Mouse (Mus musculus) left cerebral cortex, adult 9 months (tissue): ENCODE results near the gene Gm9918.

Source experiments
- DNase-seq, 2 experiments: peaks; one replicate each; pipeline ENCODE4 v3.0.0; 2022; ENCODE audit warnings: low spot score in 2 of 2

Gene Gm9918

GRCm38 (mm10) chr15:102279092-102279782 lies 8.9 kb downstream of the Gm9918 start, which contains the start of gene Mfsd5:
TSS of gene Mfsd5 (plus strand) at chr15:102279454.
- peak in 1 of 2 experiments; percentile 80 for DNase-seq

GRCm38 (mm10) chr15:102279783-102280520 lies 9.6 kb downstream of the Gm9918 start:
- no peak for DNase-seq

- DNase-seq: no peak
Observed at GRCm38 (mm10) chr15:102280623-102281022, 10.3 kb downstream of the Gm9918 start.

GRCm38 (mm10) chr15:102282463-102283292 lies 12.3 kb downstream of the Gm9918 start:
- DNase-seq: no peak

- DNase-seq: no peak
Observed at GRCm38 (mm10) chr15:102283648-102284047, 13.3 kb downstream of the Gm9918 start.

GRCm38 (mm10) chr15:102287395-102287794 lies 17.0 kb downstream of the Gm9918 start:
- DNase-seq: no peak

GRCm38 (mm10) chr15:102295633-102296367 lies 25.4 kb downstream of the Gm9918 start, which contains the start of gene Espl1:
TSS of gene Espl1 (plus strand) at chr15:102296266.
- peak; percentile 82 to 93 for DNase-seq

GRCm38 (mm10) chr15:102296368-102297006 lies 26.1 kb downstream of the Gm9918 start:
- no peak for DNase-seq

GRCm38 (mm10) chr15:102302542-102302941 lies 32.2 kb downstream of the Gm9918 start:
- no peak for DNase-seq

GRCm38 (mm10) chr15:102308717-102309116 lies 38.4 kb downstream of the Gm9918 start:
- no peak for DNase-seq

GRCm38 (mm10) chr15:102310074-102310845 lies 39.9 kb downstream of the Gm9918 start:
- DNase-seq: no peak

- no peak for DNase-seq
Observed at GRCm38 (mm10) chr15:102311489-102311888, 41.1 kb downstream of the Gm9918 start.

GRCm38 (mm10) chr15:102315292-102315691 lies 44.9 kb downstream of the Gm9918 start:
- no peak for DNase-seq

GRCm38 (mm10) chr15:102316263-102316662 lies 45.9 kb downstream of the Gm9918 start:
- DNase-seq: peak in 1 of 2 experiments; percentile 73
